Mouse (Mus musculus): ENCODE data around the gene Dpysl5.

Dpysl5 gene

DNA sequence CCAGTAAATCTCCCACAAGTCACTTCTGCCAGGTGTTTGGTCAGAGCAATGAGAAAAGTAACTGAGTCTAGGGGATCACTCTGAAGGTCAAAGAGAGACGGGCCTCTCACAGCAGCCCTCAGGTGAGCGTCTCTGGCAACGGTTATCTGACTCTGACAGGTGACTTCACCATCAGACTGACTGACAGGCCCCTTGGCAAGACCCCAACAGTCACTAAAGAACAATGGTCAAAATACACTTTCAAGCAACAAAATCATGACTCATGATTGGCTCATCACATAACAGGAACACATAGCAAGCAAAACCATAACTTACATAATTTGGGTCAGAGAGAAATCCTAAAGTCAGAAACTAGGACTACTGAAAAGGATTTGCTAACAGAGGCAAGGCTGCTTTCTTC, 9.5 kb upstream of the Dpysl5 start:
- DNase-seq (ENCODE audit: low read depth, low spot score), result no peak

DNA sequence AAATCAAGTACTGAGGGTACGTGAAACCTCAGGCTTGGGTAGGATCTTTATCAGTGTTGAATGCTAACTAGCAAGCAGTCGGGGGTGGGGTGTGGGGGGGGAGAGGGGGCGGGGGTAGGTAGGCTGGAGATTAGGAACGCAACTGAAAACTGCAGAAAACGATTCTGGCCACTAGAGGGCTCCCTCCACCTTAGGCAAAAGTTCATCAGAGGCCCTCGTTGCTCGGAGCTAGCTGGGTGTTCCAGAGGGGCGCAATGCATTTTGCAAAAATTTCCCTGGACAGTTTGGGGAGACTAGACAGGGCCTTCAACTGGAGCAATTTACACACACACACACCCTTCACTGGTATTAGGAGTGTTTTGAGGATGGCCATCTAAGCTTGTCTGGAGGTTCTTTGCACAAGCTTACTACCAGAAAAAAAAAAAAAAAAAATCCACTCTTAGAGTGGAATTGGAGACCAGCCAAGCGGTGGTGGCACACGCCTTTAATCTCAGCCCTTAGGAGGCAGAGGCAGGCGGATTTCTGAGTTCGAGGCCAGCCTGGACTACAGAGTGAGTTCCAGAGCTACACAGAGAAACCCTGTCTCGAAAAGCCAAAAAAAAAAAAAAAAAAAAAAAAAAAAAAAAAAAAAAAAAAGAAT, 1.5 kb upstream of the Dpysl5 start:
- peak; percentile 60 for DNase-seq (ENCODE audit: low read depth, low spot score)

DNA sequence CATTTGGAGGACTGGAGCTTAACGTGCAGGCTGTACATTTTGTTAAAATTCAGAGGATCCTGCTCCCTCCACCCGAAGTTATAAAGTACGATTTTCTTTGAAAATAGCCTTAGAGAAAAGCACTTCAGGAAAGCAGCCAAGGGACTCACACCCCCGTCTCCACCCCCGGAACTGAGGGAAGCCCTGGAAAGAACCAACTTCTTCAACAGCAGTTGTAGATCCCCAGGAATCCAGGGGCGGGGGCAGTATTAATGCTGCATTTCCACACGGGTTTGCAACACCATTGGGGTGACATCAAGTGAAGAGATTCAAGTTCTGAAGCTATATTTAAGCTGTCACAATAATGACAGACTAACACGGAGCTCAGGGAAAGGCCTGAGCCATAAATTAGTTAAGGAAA, 878 bp upstream of the Dpysl5 start:
- DNase-seq (ENCODE audit: low read depth, low spot score), result no peak

DNA sequence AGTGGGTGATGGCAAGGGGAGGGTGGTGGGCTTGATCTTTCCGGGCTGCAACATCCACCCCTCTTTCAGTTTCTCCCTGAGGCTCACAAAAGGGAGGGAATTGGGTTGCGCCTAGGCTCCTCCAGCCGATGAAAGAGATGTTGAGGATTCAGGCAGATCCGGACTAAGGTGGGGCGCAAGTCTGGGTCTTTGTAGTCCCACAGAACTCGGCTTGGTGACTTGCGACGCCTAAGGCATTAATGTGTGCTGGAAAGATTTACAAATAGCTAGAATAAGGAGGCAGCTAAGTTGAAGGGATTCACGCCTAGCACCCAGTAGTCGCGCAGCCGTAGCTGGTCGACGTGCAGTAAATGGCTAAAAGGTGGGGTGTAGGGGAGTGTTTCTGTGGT, 632 bp downstream of the Dpysl5 start:
- DNase-seq (ENCODE audit: low read depth, low spot score), result no peak

DNA sequence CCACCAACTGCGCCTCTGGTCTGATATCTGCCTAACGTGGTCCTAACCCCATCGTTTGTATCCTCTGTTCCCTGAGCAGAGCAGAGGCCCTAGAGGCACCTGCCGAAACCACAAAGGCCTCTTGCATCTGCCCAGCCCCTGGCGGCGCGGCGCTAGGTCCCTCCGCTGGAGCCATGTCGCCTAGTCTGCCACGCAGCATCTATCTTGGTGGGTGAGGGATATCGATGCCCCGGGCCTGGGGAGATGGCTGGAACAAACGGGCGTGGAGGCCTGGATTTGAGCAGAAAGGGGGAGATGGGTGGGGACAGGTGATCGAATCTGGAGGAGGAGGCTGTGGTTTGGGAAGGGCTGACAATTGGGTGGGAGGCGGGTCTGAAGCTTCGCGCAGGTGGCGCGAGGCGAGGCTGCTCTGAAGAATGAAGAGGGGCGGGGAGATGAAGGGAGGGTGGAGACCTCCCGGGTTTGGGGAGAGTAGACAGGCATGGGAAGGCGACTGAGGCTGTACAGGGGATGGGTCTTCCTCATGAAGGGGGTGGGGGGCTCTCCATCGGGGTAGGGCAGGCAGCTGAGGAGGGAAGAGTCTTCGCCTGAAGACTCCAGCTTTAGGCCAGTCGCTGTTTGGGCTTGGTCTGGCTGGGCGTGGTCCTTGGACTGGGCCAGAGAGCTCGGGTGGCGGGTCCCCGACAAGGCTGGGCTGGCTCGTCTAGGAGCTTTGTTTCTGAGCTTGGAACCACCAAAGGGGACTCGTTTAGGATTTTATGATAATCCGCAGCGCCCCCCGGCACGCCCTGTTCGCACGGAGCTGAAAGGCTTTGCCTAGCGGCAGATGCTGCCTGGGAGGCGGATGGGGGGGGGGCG, 1.3 kb downstream of the Dpysl5 start:
- no peak for DNase-seq (ENCODE audit: low read depth, low spot score)

DNA sequence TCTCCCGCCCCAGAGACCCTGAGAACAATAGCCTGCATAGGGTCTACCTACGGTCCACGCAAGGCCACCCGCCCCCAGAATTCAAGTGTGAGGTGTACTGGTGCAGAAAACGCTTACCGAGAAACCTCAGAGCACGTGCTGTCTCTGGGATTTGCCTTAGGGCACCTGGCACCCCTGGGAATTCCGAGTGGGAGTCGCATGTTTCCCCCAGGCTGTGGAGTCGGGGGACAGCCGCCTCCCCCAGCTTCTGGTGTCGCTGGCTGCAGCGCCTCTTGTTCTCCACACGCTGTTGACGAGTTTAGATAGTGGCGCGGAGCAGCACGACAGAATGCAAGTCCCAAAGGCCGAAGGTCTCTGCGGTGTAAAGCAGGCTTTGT, 1.9 kb downstream of the Dpysl5 start:
- no peak for DNase-seq (ENCODE audit: low read depth, low spot score)

DNA sequence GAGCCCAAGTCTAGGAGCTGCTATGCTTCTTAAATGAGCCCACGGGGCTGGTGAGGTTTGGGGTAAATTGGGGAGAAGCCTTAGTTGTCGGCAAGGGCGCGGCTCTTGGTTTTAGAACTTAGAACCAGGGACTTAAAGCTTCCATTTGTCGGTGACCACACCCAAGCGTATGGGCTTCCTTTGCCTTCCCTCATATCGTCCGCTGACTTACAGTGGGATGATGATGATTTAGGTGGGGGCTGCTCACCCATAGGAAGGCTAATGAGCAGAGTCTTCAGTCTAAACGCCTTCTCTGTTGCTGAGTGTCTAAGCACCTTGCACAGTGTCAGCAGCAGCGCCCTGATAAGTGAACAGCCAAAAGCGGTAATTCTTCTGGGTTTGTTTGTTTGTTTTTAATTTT, 2.3 kb downstream of the Dpysl5 start:
- no peak for DNase-seq (ENCODE audit: low read depth, low spot score)

DNA sequence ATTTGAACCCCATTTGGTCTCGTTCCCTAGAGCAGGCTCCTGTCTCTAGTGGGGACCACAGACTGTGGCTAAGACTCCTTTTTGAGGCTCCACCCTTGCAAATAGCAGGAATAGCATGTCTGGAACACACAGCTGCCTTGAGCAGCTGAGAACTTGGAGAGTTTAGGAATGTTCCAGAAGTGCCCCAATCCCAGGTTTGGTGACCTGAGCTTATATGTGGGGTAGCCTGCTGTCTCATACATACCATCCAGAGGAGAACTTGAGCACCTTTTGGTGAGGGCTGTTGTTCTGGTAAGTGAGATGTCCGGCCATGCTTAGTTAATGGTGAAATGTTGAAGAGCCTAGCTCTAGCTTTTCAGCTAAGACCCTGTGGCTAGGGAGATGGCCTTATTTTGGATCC, 4.9 kb downstream of the Dpysl5 start:
- no peak for DNase-seq (ENCODE audit: low read depth, low spot score)

DNA sequence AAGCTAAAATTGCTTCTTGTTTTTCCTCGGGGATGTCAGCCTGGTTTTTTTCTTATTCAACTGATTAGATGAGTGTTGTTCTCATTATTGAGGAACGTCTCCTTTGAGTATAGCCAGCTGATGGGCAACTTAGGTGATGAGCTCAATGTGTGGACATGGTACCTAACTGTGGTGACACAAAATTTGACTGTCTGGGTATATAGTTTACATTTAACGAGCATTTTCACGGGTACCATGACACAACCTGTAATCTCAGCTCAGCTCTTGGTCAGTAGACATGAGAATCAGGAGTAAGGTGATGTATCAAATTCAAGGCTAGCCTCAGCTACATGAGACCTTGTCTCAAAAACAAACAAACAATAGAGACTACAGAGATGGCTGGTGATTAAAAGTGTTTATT, 6.1 kb downstream of the Dpysl5 start:
- no peak for DNase-seq (ENCODE audit: low read depth, low spot score)

DNA sequence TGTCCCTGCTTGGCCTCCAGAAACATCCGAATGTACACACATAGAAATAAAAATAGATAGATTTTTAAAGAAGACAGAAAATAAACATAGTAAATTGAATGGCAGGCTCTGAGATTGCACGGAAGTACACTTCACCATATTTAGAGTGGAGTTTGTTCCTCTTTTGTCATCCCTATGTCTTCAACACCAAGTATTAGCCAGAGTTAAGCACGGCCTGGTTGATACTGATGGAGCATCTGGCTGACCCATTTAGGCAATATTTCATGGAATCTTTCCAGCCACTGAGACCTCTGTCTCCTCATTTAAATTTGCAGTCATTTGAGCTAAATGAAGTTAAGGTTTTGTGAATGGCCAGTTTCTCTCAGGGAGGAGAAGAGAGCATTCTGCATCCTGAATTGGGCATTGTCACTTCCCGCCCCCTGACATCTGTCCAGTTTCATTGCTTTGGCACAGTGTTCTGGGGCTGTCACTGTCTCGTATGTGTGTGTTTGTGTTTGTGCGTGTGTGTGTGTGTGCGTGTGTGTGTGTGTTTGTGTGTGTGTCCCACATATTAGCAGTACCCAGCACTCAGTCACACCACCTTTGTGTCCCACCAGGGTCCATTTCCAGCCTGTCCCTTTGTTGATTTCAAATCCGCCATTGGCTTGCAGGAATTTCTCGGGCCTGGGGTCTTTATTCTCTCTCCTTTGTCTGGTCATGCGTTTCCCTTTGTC, 6.8 kb downstream of the Dpysl5 start:
- DNase-seq (ENCODE audit: low read depth, low spot score), result no peak

DNA sequence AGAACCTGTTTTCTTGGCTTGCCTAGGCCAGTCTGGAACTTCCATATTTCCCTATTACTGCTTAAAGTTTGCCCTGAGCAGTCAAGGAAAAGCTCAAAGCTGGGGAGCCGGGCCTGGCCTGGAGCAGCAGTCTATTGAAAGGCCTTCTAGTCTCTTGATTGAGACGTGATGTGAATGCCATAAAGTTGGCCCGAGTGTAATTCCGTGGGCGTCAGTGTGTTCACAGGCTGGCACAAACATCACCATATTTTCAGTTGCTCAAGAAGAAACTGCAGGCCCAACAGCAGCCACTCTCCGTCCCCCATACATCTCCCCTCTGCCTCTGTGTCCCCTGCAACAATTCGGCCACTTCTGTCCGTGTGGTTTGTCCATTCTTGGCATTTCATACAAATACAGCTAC, 10.6 kb downstream of the Dpysl5 start:
- no peak for DNase-seq (ENCODE audit: low read depth, low spot score)

DNA sequence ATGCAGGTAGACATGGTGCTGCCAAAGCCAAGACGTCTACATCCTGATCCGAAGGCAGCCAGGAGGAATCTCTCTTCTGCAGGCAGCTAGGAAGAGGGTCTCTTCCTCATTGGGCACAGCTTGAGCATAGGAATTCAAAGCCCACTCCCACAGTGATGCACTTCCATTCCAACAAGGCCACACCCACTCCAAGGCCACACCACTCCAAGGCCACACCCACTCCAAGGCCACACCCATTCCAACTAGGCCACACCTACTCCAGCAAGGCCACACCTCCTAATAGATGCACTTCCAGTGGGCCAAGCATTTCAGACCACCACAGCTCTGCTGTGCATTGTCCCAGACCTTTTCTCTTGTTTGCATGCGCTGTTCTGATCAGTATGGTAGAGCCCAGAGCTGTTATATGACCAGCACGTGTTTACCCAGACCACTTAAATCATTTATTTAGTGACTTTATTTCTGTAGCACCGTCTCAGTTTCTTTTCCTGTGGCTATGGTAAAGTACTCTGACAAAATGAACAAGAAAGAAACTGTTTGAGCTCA, 14.9 kb downstream of the Dpysl5 start:
- no peak for DNase-seq (ENCODE audit: low read depth, low spot score)

DNA sequence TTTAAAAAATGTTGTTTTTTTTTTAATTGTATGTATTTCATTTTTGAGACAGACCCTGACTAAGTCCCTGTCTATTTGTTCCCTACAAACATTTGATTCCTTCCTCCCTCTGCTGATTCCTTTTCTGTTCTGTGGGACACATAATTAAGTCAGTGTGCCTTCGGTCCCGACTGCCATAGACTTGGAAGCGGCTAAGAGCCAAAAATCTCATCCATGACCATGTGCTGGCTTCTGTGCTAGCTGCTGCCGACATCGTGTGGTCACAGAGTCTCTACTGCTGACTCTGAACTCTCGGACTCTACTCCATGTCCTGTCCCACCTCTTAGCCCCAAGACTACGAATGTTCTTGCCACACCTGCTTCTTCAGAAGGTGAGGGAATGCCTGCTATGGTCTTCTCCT, 21.1 kb downstream of the Dpysl5 start:
- no peak for DNase-seq (ENCODE audit: low read depth, low spot score)

DNA sequence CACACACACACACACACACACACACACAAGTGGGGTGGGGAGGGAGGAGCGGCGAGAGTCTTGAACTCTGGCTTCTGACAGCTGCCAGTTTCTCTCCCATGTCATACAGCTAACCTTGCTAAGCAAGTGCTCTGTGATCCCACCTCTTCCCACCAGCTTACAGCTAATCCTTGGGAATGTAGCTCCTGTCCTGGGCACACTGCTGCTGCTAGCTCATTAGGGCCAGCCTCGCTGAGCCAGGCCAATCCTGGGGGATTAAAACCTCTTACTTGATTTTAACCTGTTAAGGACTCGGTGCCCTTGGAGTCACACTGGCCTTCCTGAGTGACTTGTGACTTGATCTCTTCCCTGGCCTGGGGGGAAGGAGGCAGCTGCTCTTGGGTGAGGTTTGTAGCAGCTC, 23.3 kb downstream of the Dpysl5 start:
- DNase-seq (ENCODE audit: low read depth, low spot score), result no peak

DNA sequence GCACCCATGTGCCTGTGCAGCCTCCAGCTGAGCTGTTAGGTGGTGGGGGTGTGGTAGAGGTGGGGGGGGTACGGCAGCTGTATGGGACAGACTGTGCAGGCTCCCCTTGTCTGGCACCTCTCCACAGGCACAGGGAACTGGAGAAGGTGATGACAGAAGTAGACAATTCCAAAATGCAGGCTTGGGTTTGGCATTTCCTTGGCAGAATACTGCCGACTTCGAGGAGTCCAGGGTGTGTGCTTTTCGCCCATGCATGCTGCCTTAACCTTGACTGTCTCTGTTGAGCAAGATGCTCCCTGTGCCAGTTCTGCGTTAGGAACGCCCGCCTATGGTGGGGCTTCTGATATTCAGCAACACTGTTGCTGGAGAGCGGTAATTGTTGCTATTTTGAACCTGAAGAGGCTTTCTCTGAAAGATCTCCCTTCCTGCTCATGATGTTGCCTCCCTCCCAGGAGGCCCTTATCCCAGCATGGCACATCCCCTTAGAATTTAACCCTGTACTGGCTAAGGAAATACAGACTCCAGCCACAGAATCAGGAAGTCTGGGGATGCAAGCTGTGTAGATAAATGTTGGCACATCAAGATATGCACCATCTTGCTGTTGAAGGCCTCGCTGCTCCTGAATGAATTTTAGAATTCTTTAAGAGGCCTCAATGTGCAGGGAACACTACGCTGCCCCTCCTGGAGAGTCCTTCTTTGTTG, 26.9 kb downstream of the Dpysl5 start:
- DNase-seq (ENCODE audit: low read depth, low spot score), result peak; percentile 5

DNA sequence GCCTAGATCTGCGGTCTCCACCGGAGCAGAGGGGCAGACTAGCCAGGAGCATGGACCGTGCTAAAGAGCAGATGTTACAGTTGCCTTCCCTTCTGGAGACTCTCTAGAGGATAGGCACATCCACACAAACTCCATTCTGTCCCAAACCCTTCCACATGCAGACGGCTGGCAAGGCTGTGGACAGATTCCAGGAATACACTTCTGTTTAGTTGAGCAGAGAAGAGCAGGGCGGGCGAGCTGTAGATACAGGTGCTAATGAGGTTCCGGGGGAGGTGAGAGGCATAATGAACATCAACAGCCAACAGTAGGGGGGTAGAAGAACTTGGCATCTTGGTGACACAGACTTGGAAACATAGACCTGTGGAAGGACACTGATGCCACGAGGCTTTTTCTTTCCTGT, 28.2 kb downstream of the Dpysl5 start:
- no peak for DNase-seq (ENCODE audit: low read depth, low spot score)

DNA sequence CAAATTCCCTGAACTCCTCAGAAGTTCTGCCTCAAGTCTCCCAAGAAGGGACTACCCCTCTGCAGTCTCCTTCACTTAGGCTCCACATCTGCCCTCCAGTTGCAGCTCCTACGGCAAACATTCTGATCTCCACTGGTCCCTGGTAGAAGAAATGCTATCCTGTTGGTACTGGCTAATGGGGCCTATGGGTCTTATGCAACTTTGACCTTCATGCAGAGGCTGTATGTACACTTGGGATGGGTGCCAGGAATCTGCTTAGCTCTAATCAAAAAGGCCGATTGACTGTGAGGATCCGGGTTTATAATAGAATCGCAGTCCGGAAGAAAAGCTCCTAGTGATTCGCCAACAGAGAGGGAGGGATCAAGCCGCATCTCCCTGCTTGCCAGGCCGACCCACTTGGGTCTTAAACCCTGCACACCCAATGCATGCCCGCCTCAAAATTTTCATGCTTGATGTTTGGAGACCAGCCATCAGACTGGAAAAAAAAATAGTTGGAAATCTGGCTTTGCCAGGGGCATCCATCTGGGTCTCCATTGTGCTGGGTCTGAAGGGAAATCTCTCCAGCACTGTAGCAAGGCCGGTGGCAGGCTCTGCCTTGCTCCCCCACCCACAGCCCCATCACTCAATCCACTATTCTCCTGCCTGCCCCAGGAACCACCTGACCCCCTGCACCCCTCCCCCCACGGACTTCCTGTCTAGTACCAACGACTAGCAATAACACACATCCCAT, 38.4 kb downstream of the Dpysl5 start:
- DNase-seq (ENCODE audit: low read depth, low spot score), result no peak

DNA sequence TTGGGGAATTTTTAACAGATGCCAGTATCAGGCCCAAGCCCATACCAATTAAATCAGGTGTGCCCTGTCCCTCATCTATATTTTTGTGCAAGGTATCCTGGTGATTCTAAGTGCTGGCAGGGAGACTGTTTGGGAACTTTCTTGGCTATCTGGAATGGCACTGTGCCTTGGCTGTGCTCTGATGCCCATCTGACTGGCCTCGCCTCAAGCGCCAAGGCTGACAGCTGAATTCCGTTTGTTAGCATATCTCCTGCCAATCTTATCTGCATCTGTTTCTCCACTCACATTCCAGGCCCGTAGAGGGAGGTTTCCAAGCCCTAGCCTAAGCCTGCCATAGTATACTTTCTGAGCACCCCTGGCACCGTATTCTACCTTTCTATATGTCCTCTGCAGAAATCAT, 39.7 kb downstream of the Dpysl5 start:
- peak; percentile 32 for DNase-seq (ENCODE audit: low read depth, low spot score)

DNA sequence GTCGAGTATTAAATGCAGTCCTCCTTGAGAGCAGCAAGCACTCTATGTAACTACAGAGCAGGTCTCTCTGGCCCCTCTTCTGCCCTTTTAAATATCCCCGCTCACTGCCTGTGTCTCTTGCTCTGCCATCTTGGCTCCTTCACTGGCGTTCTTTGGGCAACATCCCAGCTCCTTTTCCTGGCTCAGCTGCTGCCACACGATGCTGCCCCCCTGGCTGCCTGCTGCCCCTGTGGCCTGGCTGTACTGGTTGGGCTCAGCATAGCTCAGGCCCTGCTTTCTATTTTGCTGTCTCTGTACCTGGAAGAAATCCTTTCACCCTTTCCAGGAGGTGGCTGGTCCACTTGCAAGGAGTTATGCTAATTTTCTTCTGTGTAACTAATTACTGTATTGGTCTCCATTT, 41.8 kb downstream of the Dpysl5 start:
- peak; percentile 74 for DNase-seq (ENCODE audit: low read depth, low spot score)

DNA sequence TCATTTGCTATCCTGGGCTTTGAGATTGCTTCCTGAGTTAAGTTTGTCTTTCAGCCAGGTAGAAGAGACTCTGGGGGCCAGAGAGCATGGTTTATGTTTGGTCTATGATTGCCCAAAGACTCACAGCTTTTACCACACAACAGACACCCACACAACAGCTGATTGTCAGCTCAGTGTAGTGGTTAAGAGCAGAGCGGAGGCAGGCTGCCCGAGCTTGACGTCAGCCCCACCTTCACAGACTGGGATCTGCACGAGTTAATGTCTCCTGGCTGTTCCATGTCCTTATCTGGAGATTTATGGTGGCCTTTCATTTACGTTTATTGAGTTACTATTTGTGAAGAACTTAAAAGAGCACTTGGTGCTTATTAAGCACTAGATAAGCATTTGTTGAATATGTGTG, 43.9 kb downstream of the Dpysl5 start:
- DNase-seq (ENCODE audit: low read depth, low spot score), result no peak

DNA sequence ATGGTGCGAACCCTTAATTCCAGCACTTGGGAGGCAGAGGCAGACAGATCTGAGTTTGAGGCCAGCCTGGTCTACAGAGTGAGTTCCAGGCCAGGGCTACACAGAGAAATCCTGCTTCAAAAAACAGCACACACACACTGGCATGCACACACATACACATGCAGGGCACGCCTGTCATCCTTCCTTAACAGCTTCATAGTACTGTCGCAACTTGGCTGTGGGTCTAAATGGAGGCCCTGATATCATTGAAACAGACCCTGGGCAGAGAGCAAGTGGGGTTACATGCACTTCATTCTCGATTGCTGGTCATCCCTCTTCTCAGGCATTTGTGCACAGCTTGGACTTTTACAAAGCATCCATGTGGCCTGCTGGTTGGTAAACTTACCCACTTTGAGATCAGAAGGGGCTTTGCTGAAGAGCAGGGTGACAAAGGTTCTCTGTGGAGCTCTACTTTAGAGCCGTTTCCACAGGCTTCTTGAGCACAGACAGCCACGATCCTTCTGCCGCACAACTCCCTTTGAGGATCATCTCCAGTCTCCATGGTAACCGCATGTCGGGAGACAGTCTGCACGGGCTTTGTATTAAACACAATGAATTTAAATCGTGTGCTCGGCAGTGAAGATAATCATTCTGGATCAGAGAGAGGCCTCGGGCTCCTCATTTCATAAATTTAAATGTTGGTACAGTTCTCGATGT, 51.6 kb downstream of the Dpysl5 start:
- no peak for DNase-seq (ENCODE audit: low read depth, low spot score)

Data from skeletal muscle tissue, adult 2 months (tissue).